Mouse (Mus musculus) urinary bladder, adult 18-20 months (tissue): Measurements from ENCODE around the gene Ermard.

Experiments used
- DNase-seq, 2 experiments: peaks; one replicate each; pipeline ENCODE4 v3.0.0; 2022; ENCODE audit warnings: low spot score in 2 of 2, mixed read lengths in 2 of 2

Gene Ermard

DNA sequence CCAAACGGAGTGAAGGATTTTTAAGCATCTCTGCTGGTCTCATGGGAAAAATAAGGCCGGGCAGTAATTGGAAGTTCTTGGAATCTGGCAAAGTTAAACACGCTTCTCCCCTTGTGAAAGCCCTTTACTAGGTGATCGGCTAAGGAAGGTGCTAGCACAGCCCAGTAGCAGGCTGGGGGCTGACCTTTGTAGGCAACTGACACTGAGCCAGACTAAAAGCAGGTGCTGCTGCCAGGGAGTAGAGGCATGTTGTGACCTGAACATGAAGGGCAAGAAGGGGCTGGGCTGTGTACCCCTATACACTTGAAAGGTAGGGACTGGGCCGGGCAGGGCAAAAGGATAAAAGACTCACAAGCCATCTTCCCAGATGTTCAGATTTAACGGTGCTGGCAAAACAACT is 19.3 kb downstream of the Ermard start:
- no peak for DNase-seq

DNA sequence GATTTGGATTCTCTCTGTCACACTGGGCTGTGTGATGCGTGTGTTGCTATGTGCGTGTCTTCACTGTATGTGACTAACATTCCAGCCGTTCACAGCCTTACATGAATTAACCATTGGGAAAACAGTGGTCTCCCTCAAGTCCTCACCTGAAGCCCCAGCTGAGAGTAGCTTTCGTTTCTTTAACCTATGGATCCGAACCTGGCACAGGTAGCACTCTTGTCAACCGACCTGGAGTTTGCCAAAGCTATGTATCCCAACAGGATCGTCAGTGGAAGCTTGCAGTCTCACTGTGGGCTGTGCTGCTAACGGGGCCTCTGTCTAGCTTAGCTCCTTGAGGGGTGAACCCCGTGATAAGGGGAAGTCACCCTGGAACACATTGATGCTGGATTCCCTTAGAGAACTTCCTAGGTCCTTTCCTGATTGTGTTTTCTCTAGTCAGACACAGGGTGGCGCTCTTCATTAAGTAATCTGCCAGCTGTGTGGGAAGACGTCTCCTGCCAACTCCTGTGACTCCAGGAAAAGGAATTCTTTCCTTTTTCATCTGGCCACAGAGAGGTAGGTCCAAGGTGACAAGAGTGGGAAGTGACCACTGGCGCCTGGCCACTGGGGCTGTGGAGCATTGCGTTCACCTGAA is 24.5 kb downstream of the Ermard start:
- peak; percentile 26 to 41 for DNase-seq

DNA sequence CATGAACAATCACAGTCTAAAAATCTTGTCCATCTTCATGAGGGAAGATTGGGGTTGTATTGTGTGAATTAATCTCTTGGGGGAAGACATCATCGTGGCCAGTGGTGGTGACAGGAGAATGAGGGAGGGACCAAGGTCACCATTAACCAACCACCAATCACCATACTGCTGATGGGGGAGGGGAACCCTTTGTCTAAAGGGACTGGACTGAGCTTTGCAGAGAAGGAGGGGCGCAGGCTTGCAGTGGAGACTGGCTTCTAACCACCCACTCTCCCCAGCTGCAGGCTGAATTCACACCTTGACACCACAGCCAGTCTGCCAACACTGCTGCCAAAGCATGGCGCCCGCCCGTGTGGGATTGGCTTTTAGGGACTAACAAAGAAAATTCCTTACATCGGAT is 25.1 kb downstream of the Ermard start:
- no peak for DNase-seq

DNA sequence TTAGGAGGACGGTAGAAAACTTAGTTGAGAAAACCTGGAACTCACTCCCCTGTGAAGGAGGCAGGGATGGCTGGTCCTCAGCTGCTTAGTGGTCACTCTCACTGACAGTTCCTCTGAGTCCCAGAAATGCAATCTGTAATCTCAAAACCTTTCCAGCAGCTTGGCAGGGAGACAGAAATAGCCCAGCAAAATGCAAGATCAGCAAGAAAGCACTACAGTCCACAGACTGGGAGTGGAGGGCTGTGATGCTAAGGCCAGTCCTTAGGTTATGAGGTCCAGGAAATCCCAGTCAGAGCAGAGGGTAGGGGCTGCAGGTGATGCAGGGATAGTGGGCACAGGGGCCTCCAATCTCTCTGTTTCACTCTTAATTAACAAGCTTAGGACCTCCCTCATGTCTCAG is 25.9 kb downstream of the Ermard start:
- DNase-seq: no peak

DNA sequence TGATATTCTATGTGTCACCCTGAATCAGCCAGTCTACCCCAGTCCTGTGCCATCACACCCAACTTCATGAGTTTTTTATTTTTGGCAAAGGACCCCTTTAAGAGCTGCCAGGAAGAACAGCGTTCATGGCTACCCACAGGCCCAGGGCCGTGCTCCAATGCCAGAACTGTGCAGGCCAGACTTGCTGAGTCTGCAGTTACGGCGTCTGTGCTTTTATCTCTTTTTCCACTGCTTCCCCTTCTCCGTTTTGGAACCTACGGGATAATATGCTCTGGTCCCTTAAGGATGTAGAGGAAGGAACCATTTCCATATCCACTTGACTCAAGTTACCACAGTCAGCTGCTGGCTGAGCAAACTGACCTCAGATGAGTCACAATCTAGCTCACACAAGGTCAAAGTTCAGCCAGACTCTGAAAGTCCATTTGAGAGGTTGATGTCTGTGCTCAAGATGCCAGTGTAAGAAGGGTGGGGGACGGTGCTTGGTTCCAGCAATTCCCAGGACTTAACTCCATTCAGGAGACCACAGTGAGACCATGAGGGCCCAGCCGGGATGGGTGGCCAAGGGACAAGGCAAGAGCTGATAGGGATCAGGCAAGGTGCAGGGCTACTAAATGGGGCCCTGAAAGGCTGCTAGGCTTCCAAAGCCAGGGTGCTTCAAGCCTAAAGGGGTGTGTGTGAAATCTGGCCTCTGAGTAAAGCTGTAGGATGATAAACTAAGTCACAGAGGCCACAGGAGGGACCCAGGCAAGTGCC is 27.2 kb downstream of the Ermard start:
- DNase-seq: no peak

DNA sequence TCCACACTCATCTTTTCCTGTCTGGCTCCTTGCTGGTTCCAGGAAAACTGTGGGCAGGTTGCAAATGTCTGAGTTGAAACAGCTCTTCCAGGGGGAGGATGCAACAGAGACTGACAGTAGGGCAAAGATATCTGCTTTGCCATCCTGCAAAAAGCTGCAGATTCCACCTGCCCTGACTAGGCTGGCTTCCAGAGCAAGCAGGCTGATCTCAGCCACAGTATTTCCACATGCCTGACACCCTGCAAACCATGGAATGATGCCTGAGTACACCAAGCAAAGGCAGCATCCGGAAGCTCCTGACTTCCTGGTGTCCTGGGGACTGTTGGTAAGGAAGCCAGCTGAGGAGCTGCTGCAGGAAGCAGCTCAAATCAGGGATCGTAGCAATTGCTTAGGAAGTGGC is 28.1 kb downstream of the Ermard start:
- DNase-seq: no peak

DNA sequence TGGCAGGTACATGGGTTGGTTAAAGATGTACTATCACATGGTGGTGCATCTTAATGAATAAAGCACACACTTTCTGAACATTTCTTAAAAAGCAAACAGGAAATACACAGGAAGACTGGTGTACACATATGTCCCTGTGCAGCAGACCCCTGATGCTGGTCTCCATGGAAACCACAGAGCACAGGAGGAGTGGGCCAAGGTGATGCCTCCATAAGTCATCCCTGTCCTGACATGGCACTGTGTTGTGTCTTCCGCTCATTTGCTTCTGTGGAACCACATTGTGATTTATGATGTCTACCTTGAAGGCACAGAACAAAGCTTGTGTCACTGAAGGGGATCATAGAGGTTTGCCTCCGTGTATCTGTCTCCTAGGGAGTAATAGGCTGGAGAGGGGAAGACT is 31.2 kb downstream of the Ermard start:
- DNase-seq: no peak

DNA sequence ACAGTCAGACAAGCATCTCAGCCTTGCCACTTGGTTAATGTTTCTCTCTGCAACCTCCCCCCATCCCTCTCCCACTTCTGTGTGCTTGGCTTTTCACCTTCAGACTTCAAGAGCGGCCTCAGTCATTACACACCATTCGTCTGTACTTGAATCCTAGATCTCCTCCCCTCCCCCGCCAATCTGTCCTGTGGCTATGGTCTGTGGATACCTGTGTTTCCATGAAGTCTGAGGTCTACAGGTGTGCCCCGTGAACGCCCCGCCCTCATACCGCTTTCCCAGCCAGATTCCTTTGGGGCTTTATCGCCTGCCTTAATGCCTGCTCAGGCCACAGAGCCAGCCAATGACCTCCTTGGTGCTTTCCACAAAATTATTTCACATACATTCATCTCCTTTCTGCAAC is 34.0 kb downstream of the Ermard start:
- DNase-seq: peak in 1 of 2 experiments; percentile 28

DNA sequence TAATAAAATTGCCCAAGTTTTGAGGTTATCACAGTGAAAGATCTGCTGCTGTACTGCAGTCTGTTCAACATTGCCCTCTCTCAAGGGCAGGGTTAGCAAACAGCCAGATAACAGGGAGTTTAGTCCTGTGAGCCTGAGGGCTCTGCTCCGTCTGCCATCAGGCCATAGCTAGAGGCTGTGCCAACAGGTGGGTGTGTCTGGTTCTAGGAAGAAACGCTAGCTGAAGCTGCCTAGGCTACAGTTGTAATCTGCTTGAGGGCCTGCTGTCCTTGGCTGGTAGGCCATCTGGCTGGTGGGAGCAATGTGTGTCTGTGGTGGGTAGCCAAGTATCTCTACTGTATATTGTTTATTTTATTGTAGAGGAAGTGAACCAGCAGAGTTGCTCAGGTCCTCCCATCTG is 36.5 kb downstream of the Ermard start:
- no peak for DNase-seq

DNA sequence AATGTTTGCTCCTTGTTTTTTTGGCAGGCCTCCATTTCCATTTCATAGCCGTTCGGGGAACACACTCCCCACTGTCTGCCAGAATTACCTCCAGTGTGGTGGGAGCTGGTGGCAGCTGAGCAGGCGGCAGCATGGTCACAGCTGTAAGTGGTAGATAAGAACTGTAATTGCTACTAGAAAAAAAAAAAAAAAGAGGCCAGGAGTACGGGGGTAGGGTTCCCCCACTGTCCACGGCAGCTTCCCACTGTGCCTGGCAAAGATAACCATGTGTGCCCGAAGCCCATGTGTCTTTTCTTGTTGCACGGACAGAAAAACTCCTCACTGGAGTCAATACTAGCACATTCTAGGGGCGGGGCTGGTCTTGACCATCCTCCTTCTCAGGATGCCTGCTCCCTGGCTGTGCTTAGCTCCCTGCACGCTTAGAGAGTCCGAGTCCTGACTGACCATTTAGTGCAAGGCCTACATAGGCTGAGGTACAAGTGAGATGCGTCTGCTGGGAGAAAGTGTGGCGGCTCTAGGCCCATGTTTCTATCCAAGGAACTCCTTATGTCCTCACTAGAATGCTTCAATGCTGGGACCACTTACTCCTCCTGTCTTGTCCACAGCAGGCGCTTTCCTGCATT is 43.3 kb downstream of the Ermard start:
- no peak for DNase-seq

DNA sequence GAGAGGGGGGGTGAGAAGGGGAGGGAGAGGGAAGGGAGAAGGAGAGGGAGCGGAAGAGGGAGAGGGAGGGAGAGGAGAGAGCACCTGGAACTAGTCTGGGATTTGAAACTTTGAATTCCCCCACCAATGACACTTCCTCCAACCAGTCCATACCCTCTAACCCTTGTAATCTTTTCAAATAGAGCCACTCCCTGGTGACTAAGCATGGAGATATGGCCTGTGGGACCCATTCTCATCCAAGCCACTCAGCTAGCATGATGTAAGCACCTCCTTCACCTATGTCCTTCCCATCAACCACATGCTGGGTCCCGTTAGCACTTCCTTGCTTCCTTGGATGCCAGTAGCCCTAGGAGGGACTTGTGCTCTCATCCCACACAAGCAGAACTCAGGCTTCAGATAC is 44.0 kb downstream of the Ermard start:
- no peak for DNase-seq

DNA sequence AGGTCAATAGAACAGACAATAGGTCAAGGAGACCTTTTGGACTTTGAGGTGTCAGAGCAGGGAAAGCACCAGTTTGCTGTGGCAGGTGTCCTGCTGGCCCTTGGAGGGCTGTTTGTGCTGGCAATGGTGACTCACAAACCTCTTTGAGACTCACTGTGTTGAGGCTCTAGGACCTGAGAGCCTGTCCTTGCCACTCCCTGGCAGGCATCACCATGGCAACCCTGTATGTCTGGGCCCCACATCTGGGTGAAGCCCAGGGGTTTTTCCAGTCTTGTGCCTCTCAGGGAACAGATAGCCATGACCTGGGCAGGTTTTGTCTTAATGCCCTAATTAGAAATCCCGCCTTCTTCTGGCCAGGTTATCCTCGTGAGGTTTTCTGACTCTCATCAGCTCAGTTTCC is 47.2 kb downstream of the Ermard start:
- no peak for DNase-seq

DNA sequence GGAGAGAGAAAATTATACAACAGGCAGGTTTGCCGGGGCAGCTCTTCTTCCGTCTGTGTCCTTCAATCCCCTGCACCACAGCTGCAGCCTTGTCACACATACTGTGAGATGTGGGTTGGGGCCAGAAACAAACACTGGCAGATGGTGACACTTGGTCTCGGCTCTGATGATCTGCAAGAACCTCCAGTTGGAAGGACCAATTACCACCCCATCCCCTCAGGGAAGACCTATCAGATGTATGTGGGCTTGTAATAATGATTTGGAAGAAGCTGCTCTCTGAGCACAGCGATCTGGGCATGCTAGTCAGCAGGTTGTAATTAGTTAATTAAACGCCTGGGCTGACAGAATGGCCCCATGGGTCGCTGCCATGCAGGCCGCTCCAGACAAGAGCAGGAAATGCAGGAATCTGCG is 47.6 kb downstream of the Ermard start:
- DNase-seq: no peak

DNA sequence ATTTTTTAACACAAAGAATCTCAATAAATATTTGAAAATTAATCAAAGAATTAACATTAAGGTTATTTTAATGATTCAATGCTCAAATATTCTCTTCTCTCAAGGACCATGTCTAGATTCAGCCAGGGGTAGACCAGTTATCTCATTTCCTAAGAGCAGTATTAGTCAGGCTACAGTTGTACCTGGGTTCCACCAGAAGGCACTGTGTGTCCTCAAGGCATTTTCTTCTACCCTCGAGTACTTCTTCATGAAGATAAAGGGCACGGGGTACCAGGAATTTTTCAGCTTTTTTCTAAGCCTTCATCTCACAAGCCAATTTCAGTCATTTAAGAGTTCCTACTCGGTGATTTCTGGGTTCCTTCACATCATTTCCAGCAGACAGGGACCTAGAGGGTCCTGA is 50.7 kb downstream of the Ermard start:
- no peak for DNase-seq

DNA sequence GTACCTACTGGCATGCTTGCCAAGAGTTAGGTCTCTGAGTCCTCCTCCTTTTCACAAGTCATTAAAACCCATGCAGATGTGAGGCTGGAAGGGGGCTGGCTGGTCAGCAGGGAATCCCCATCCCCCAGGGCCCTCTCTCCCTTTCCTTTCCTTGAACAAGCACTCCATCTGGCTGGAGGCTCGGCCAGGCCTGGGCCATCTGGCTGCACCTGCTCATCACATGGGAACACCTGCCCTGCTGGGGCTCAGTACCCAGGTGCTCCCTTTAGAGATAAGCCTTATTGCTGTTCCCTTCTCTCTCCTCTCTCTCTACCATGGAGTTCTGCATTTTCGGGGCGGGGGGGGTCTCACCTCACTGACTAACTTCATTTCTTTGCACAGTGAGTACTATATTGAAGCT is 52.5 kb downstream of the Ermard start:
- no peak for DNase-seq

DNA sequence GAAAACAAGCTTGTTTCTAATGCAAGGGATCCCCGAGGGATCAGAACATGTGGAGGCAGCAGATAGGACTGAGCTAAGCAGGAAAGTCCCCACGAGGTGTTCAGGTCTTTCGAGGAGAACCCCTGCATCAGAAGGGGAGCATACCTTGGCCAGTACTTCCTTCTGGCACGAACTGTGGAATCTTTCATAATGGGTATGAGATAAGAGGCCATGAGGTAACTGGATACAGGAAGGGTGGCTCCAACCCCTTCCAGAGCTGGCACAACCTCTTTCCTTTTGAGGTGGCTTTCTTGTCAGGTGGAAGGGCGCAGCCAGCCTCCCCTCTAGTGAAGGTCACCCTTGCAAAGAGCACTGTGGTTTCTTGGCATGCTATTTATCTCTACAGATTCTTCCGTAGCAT is 55.8 kb downstream of the Ermard start:
- no peak for DNase-seq

DNA sequence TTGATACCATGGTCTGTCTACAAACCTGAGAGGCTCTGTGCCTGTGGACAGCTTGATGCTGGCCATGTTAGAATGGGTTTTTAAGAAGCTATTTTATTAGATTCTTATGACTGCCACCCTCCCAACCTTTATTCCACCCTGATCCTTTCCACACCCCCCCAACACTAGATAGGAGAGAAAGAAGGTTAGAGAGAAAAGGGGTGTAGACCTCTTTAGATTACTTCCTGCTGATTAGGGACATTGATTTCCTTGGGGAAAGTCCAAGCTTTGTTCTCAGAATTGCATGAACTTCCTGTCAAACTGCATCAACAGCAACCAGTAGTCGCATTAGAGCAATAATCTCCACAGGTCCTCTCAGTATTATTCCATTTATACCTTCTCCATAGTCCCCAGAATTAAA is 57.7 kb downstream of the Ermard start:
- DNase-seq: no peak

DNA sequence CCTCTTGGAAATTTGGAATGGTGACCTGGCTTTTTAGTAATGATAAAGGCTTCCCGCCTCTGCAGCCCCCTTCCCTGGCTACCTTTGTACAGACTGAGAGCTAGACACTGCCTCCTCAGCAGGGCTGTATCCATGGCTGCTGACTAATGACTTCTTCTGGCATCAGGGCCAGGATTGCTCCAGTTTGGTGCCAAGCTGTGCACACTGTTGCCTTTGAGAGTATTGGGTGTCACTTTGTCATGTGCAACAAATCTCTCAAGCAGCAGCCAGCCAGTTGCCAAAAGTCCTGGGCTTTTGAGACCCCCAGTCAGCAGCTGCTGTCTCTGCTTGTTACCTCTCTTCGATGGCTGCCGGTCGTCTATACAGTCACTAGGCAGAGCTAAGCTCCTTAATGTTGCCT is 60.3 kb downstream of the Ermard start:
- no peak for DNase-seq

DNA sequence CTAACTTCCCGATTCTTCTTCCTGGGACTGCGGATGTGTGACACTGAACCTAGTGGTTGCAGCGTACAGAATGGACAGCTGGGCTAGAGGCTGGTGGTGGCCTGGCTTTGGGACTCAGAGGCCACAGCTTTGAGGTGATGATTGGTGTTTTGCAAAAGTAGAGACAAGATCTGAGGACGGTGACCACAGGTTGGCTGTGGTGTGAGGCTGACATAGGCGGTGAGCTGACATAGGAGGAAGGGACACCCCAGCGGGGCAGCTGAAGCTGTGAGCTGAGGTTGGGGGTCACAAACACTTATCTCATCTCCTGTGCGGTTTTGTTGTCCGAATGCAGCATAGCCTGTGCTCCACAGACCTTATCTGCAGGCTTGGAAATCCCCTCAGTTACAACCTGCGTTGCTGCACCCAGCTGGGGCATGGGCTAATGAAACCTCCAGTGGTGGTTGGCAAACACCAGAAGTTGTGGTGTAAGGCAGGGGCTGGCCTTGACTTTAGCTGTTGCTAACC is 66.2 kb downstream of the Ermard start:
- DNase-seq: no peak

DNA sequence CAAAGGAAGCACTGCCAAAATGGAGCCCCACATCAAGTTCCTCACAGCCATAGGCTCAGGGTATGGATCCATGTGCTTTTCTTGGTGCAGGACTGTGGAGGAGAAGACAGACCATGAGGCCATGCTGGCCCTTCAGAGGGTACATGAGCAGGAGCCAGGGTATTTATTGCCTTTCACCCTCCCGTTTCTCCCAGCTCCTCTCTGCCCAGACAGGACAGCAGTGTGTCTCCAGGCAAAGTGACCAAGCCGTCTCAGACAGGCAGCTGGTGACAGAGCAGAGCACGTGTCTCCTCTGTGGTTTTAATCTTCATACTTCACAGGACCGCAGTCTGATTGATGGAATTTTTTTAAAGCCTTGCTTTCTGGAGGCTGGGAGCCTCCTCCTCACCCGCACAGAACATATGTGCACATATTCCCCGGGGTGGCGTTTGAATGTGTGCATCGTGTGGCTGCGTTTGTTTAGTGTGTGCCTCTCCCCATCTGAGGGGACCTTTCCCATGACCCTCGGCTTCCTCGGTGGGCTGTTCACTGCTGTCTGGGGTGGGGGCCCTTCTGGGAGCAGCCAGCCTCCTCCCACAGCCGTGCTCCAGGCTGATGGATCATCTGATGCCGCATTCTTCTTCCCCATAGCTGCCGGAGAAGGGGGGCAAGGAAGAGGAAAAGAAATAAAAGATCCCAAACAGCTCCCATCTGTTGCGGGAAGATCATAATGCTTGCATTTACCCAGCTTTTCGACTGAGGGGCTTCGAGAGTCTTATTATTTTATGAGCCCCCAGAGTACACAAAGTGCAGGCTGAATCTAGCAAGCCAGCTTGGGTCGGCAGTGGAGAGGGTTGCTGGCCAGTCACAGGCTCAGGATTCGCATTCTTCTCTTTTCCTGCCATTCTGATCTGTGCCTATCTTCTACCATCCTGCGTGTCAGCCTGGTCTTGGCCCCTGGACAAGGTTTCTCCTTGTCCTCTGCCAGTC is 67.7 kb downstream of the Ermard start:
- no peak for DNase-seq

DNA sequence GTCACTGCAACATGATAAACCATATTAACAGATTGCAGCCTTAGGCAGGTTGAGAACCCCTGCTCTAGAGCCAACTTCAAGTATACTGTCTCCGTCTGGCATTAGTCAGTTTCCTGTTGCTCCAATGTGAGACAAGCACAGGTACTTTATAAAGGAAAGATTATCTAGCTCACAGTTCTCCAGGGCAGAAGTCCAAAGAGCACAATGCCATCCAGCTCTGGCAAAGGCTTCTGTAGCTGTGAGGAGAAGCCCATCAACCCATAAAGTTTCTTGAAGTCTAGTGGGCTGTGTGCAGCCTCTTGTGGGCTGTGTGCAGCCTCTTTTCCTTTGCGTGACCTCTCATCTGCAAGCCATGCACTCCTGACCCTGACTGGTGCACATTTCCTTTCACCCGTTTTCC is 74.5 kb downstream of the Ermard start:
- DNase-seq: no peak

DNA sequence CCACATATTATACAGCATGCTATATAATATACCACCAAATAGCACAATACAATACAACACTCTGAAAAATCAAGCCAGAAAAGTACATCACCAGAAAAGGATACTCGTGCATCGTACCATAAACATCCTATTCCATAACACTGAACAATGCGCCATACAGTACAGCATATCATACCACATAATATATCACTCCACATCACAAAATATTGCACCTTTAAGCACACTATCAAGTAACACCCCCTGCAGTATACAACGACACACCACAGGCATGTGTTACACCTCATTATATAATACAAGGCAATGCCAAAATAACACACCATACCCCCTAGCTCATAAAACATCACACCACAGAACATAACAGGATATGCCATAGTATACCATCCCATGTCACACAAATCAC is 79.1 kb downstream of the Ermard start:
- DNase-seq: no peak
